ENCODE assay signal across 7 mouse cellular contexts in the genomic region with DNA sequence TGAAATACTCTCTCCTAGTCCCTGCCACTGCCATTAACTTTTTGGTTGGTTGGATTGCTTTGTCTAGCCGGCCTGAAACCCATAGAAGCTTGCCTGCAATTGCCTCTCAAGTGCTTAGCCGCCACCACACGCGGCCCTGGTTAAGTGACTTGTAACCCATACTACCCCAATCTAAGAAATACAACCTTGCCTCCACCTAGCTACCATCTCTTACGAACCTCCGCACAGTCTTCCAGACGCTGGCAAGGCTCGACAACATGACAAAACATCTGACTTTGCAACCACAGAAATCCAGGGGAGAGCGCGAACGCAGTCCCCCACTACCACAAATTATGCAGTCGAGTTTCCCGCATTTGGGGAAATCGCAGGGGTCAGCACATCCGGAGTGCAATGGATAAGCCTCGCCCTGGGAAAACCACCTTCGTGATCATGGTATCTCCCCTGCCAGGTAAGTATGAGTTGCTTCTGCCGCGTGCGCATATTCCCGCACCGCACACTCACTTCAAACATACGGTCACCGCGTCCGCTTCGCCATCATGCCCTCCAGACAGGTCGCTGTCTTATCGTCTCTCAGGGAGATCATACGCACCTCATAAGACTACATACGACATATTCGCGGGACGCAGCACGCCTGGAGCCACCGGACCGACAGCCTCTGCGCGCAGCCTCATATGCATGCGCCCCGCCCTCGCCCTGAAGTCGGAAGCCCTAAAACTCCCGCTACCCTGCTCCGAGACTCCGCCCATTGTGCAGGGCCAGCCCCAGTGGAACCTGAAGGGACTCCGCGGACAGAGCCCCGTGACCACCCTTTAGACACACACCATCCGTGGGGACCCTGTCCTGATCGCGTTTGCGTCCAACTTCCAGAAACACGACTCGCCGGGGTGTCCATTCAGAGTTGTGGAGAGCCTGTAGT. TPM values are rescaled to one million over a fixed set of nuclear protein-coding genes. Genes with fewer than 3 reads are reported as not detected.
DNase-seq lines count a peak whose midpoint lies in the region; ATAC-seq lines count a peak whose summit lies in the region.
"Not testable (repeated sequence)": the region's sequence is repeated elsewhere in the genome, so short reads cannot be mapped to it uniquely, and the experiment has no call there.

No protein-coding gene starts in this region.

- H3K27ac ChIP-seq in embryonic facial prominence, embryonic 14.5 days (replicated peaks; ENCODE audit: low read depth, low read length); hindbrain, embryonic 12.5 days; kidney, embryonic 14.5 days (ENCODE audit: low read depth, low read length); liver, embryonic 13.5 days; neural tube, embryonic 13.5 days (replicated peaks): not testable (repeated sequence)

- no CpG with 5 or more reads among the region's 56 CpGs for WGBS in embryonic facial prominence, embryonic 14.5 days
- WGBS in hindbrain, embryonic 12.5 days, result no CpG with 5 or more reads among the region's 56 CpGs
- no CpG with 5 or more reads among the region's 56 CpGs for WGBS in kidney, embryonic 14.5 days
- no CpG with 5 or more reads among the region's 56 CpGs for WGBS in liver, embryonic 13.5 days (ENCODE audit: insufficient replicate concordance)
- WGBS in neural tube, embryonic 13.5 days, result no CpG with 5 or more reads among the region's 56 CpGs

- not testable (repeated sequence) for DNase-seq in embryonic facial prominence, embryonic 14.5 days (ENCODE audit: low spot score); liver, embryonic 13.5 days

- peak; percentile 90 for ATAC-seq in embryonic facial prominence, embryonic 14.5 days (ENCODE audit: low read depth)
- ATAC-seq in frontal cortex, adult (ENCODE audit: low TSS enrichment), result peak; percentile 93
- ATAC-seq in hindbrain, embryonic 12.5 days (ENCODE audit: low FRiP score), result peak; percentile 91
- peak; percentile 94 for ATAC-seq in kidney, embryonic 14.5 days (ENCODE audit: low FRiP score, low TSS enrichment)
- peak; percentile 85 for ATAC-seq in liver, embryonic 13.5 days (ENCODE audit: low read depth)
- peak; percentile 83 for ATAC-seq in megakaryocyte-erythroid progenitor cell, adult 5-6 weeks (replicated peaks; ENCODE audit: low FRiP score, low TSS enrichment, poor library complexity, severe bottlenecking)
- peak; percentile 92 for ATAC-seq in neural tube, embryonic 13.5 days (ENCODE audit: low read depth)

- not testable (repeated sequence) for H3K4me2 ChIP-seq in embryonic facial prominence, embryonic 14.5 days (ENCODE audit: low read depth, low read length); hindbrain, embryonic 12.5 days (replicated peaks); kidney, embryonic 14.5 days (replicated peaks; ENCODE audit: low read depth, low read length); liver, embryonic 13.5 days; neural tube, embryonic 13.5 days

- H3K36me3 ChIP-seq in embryonic facial prominence, embryonic 14.5 days (ENCODE audit: control insufficient read depth, insufficient read depth, low read length); hindbrain, embryonic 12.5 days; kidney, embryonic 14.5 days (ENCODE audit: control insufficient read depth, insufficient read depth, low read length); liver, embryonic 13.5 days; neural tube, embryonic 13.5 days: not testable (repeated sequence)

- H3K9me3 ChIP-seq in embryonic facial prominence, embryonic 14.5 days (ENCODE audit: control insufficient read depth, low read length); hindbrain, embryonic 12.5 days (replicated peaks); kidney, embryonic 14.5 days (ENCODE audit: control insufficient read depth, low read length); liver, embryonic 13.5 days (replicated peaks); neural tube, embryonic 13.5 days: not testable (repeated sequence)

- not testable (repeated sequence) for H3K27me3 ChIP-seq in embryonic facial prominence, embryonic 14.5 days (replicated peaks; ENCODE audit: control insufficient read depth, insufficient read depth, low read length); hindbrain, embryonic 12.5 days; kidney, embryonic 14.5 days (ENCODE audit: control insufficient read depth, insufficient read depth, low read length); liver, embryonic 13.5 days; neural tube, embryonic 13.5 days

- not testable (repeated sequence) for H3K4me1 ChIP-seq in embryonic facial prominence, embryonic 14.5 days (ENCODE audit: control insufficient read depth, insufficient read depth, low read length); hindbrain, embryonic 12.5 days; kidney, embryonic 14.5 days (ENCODE audit: control insufficient read depth, insufficient read depth, low read length); liver, embryonic 13.5 days (replicated peaks); neural tube, embryonic 13.5 days (replicated peaks)

- H3K4me3 ChIP-seq in embryonic facial prominence, embryonic 14.5 days (ENCODE audit: low read depth, low read length); hindbrain, embryonic 12.5 days; kidney, embryonic 14.5 days (ENCODE audit: low read length); liver, embryonic 13.5 days (replicated peaks); neural tube, embryonic 13.5 days: not testable (repeated sequence)

- H3K9ac ChIP-seq in embryonic facial prominence, embryonic 14.5 days (ENCODE audit: low read depth, low read length); hindbrain, embryonic 12.5 days; kidney, embryonic 14.5 days (ENCODE audit: low read depth, low read length); liver, embryonic 13.5 days; neural tube, embryonic 13.5 days: not testable (repeated sequence)

RNA-seq across cellular contexts. Expression of gene Eapp, which starts 23.4 kb away (rescaled TPM):
- 59.0 and 63.2 TPM in 2 replicates for polyA plus RNA-seq in embryonic facial prominence, embryonic 14.5 days (2014; fragmentation: Nextera tagmentation; extraction: Ambion mirVana)
- 79.8 and 85.3 TPM in 2 replicates for polyA plus RNA-seq in hindbrain, embryonic 12.5 days (2016; fragmentation: Nextera tagmentation; extraction: Ambion mirVana)
- 59.9 and 80.3 TPM in 2 replicates for polyA plus RNA-seq in kidney, embryonic 14.5 days (2014; fragmentation: Nextera tagmentation; extraction: Ambion mirVana)
- 50.0 and 50.3 TPM in 2 replicates for polyA plus RNA-seq in liver, embryonic 13.5 days (2015; fragmentation: Nextera tagmentation; extraction: Ambion mirVana)
- 34.3 and 65.4 TPM in 2 replicates for total RNA-seq in megakaryocyte-erythroid progenitor cell, adult 5-6 weeks (2014; fragmentation: Nextera tagmentation)
- total RNA-seq in megakaryocyte-erythroid progenitor cell, adult 5-6 weeks (2017), result 71.3 and 79.8 TPM in 2 replicates
- polyA plus RNA-seq in neural tube, embryonic 13.5 days (2015; fragmentation: Nextera tagmentation; extraction: Ambion mirVana), result 83.4 and 87.1 TPM in 2 replicates
